Mouse (Mus musculus) kidney, postnatal 10 days (tissue): ENCODE measurements around the gene Smoc1.

ENCODE experiments used
- DNase-seq: peaks from one replicate; pipeline ENCODE4 v3.0.0; 2021; ENCODE audit warnings: mixed read lengths

Smoc1 gene

GRCm38 (mm10) chr12:81026277-81026994, at the start of gene Smoc1:
Gene Smoc1, plus strand, starts transcription at chr12:81026808.
- DNase-seq = peak; percentile 47

GRCm38 (mm10) chr12:80982326-80982725, 44.3 kb upstream of the Smoc1 start:
- peak; percentile 79 for DNase-seq

DNA sequence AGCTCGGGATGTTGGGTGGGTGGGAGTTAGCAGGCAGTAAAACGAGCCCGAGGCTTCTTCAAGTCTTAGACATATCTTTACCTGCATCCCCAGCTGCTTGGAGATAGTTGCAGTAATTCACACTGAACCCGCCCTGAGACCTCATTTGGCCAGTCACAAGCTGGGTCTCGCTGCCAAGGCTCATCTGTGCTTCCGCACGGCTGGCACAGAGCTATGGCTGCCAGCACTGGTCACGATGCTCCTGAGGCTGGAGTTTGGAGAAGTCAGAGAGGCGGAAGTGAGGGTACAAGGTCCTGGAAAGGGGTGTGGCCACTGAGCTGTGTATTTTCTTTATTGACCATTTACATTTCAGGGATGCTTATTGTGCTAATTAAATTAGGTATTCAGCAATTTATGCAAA, 42.9 kb upstream of the Smoc1 start:
- DNase-seq = no peak

- no peak for DNase-seq
Observed at GRCm38 (mm10) chr12:80986628-80987027, 40.0 kb upstream of the Smoc1 start.

DNA sequence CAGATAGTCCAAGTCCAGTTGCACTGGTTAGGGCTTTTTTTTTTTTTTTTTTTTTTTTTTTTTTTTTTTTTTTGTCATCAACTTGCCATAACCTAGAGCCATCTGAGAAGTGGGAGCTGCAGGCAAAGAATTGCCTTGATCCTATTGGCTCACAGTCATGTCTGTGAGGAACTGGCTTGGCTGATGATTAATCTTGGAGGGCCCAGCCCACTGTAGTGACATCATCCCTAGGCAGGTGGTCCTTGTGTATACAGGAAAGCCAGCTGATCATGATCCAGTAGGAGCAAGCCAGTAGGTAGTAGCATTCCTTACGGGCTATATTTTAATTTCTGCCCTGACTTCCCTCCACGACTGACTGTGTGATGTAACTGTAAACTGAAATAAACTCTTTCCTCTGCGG, 38.3 kb upstream of the Smoc1 start:
- no peak for DNase-seq

DNA sequence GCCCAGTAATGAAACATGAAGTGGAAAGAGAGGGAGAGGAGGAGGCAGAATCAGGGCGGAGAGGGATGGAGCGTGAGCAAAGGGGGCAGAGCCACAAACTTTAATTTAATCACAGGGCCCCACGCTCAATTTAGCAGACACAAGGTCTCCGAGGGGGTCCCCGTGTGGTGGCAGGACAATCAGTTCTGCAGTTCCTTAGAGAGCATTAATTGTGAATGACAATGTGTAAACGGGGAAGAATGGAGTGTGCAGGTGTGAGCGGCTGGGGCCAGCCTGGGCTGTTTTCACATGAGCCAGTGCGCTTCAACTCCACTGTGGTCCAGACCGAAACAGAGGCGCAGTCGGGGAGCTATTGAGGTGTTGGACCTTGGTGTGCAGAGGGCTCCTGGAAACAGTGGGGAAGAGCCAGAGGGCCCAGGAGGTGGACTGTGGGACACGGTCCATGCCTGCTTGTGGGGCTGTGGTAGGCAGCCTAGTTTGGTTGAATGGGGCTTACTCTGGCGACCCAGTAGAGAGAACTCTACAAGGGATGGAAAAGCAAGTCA, 35.6 kb upstream of the Smoc1 start:
- DNase-seq = no peak

- no peak for DNase-seq
Observed at GRCm38 (mm10) chr12:80991806-80992205, 34.8 kb upstream of the Smoc1 start.

GRCm38 (mm10) chr12:80992540-80993122, 34.0 kb upstream of the Smoc1 start:
- DNase-seq = no peak

- DNase-seq = no peak
Observed at GRCm38 (mm10) chr12:80993773-80994172, 32.8 kb upstream of the Smoc1 start.

GRCm38 (mm10) chr12:80995326-80995725, 31.3 kb upstream of the Smoc1 start:
- no peak for DNase-seq

GRCm38 (mm10) chr12:80997652-80998051, 29.0 kb upstream of the Smoc1 start:
- no peak for DNase-seq

DNA sequence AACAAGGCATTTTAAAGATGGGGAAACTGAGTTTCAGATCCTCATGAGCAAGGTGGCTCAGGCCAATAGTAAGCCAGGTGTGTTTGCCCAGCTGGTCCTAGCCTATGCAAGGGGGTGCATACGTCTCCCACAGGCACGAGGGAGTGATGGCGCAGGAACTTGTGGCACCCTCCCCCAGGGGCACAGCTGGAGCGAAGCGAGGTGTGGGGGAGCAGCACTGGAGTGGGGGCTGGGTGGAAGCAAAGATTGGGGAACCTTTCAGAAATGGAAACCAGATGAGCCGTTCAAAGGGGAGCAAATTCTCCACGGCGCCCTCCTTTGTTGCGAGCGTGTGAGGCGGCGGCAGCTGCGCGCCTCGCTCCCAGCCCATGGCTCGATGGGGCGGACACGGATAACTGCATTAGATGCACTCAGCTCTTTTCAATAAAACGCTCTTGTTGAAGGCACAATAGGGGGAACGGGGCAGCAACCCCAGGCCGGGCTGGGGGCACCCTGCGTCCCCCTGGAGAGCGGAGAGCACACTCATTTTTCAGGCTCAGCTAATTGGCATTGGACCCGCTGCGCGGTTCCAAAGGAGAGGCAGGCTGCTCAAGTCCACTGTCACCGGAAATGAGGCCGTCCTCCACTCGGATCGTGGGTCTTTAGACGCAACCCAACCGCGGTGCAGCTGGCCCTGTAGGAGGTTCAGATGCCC, 27.9 kb upstream of the Smoc1 start:
- no peak for DNase-seq

DNA sequence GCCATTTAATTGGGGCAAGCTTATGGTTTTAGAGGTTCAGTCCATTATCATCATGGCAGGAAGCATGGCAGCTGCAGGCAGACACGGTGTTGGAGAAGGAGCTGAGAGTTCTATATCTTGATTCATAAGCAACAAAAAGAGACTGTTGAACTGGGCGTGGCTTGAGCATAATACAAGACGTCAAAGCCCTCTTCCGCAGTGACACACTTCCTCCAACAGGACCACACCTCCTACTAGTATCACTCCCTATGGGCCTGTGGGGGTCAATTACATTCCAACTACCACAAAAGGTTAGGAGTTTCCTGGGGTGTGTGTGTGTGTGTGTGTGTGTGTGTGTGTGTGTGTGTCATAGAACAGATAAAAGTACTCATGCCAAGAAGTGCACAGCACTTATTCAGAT, 25.7 kb upstream of the Smoc1 start:
- DNase-seq = no peak

DNA sequence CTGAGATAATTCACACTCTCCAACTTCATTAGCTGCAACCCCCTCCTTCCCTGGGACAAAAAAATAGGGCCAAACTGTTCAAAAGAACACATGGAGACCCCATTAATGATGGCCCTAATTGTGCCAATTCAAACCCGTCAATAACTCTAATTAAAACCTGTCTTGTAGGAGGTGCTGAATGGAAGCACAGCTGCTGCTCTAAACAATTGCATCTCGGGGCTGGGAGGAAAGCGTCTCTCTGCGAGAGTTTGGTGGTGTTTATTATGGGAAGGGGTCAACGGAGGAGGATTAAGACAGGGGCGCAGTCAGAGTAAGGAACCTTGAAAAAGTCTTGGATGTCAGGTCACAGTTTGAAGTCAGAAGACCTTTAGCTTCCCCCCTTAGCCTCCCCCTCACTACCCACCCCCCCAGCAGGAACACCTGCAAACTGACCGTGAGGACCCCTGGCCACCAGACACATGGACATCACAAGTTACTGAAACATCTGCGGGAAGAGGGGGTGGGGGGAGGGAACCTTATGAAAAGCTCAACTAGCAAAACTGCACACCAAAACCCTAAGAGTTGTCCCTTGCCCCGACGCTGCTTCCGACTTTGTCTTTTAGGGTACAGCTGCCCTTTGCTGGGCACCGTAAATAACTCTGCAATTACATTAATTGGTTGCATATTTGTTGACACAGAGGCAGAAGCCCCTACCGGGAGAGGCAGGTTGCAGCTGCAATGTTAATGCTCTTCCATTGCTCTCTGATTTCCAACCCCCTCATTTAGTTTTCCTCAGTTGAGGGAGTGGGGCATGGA, 23.6 kb upstream of the Smoc1 start:
- DNase-seq = no peak

DNA sequence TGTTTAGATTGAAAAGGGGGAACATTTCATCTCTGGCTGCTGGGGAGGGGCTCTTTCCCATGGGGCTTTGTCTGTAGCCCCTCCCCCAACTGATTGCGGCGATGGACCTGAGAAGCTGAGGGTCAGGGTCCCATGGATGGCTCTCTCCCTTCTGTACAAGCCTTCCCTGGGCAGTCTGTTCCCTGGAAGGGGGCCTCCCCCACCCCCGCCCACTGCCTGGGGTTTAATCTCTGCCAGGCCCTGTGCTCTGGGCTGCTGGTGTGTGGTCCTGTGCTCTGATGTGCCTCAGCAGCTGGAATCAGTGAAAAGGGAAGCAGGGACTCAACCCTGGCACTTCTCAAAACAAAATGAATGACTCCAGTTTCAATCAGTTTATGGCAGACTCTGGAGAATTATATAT, 16.8 kb upstream of the Smoc1 start:
- DNase-seq = no peak

DNA sequence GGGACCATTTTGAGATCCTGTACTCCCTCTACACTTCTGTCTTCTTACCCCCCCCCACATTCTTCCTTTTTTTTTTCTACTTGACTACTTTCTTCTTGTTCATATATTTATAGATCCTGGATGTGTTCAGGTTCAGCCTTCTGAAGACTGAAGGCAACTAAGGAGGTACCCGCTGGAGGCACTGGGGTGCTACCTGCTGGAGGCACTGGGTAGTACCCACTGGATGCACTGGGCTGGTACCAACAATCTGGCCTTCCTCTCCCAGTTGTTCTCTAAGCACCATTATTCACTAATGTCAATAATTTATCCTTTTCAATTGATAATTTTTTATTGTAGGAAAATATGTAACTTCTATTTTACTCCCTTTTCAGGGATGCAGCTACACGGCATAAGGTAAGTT, 14.6 kb upstream of the Smoc1 start:
- no peak for DNase-seq

GRCm38 (mm10) chr12:81013496-81013895, 13.1 kb upstream of the Smoc1 start:
- no peak for DNase-seq

DNA sequence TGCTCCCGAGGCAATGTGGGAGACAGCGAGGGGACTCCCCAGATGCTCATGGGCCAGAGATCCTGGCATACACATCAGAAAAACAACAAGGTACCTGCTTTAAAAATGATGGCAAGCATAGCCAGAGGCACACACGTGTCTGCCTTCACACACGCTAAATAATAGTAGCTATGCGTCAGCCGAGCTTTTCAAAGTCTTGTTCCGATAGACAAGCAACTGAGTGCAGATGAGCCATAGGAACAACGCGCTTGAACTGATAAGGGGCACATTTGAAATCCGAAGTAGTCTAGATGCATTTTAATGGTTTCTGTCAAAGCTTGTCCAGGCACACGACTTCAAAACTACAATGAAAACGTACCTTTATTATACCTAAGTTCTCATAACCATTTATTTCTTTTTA, 9.0 kb upstream of the Smoc1 start:
- no peak for DNase-seq

DNA sequence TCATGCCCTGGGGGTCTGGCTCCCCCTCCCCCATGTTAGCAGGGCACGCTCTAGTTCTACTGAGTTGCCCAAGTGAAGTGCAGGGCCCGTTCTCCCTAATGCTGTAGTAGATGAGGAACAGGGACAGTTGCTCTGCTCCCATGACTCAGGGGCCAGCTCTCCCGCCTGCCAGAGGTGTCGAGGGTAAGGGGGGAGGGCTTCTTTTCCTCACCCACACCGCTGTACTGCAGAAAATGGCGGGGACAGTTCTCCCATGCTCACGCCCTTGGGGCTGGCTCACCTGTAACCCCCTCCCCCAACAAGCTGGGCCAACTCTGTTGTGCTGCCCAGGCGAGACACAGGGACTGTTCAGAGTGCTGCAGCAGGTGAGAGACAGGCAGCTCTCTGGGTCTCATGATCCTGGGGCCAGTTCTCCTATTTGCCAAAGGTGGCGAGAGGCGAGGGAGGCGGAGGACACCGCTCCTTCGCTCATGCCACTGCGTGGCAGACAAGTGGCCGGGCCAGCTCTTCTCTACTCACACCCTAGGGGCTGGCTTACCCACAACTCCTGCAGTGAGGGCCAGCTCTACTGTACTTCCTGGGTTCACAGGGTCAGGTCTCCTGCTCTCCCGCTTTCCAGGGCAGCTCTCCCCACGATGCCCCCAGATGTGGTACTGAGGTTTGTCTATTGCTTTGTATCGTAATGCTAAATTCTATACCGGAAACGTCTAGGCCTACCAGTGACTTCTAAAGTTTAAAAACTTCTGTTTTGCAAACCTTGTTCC, 7.9 kb upstream of the Smoc1 start:
- no peak for DNase-seq

GRCm38 (mm10) chr12:81019280-81019935, 7.2 kb upstream of the Smoc1 start:
- DNase-seq = no peak

DNA sequence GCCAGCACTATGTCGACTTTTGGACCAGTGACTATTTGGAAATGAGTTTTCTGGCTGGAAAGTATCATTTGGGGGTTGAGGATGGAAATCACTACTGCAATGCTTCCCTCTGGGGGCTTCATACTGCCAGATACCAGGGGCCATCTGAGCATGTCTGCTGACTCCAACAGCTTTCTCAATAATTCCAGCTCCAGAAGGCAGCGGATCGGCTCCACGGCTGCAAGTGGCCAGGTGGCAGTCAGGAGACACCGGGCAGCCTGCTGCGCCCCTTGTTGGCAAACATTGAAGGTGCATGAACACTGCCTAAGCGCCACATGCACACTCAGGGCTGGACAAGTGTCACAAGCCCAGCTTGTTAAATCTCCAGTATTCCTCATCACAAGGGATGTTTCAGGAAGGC, 2.2 kb upstream of the Smoc1 start:
- no peak for DNase-seq

GRCm38 (mm10) chr12:81024993-81025392, 1.6 kb upstream of the Smoc1 start:
- no peak for DNase-seq
